Mouse (Mus musculus) midbrain, embryonic 12.5 days (tissue): Measurements from ENCODE around the gene Rpusd3. TPM values are rescaled to one million over a fixed set of nuclear protein-coding genes. Genes with fewer than 3 reads are reported as not detected.

ENCODE experiments used
- ATAC-seq: fragments of 200-750 bp; cut with Nextera tagmentation; 2 replicates; pipeline ENCODE4 v1.8.0; 2017; ENCODE audit warnings: low read depth, moderate TSS enrichment, moderate library complexity; ENCODE audit not compliant: low FRiP score
- H3K27ac ChIP-seq: fragments of 300-500 bp; sonication (generic); replicated peaks from 2 replicates; pipeline ENCODE4 v1.5.1; 2016; ENCODE audit warnings: mild to moderate bottlenecking
- H3K27me3 ChIP-seq: fragments of 300-500 bp; sonication (generic); 2 replicates; pipeline ENCODE4 v1.6.1; 2016; ENCODE audit warnings: mild to moderate bottlenecking
- H3K36me3 ChIP-seq: fragments of 300-500 bp; sonication (generic); 2 replicates; pipeline ENCODE4 v1.6.1; 2016
- H3K4me1 ChIP-seq: fragments of 300-500 bp; sonication (generic); 2 replicates; pipeline ENCODE4 v1.6.1; 2016
- H3K4me2 ChIP-seq: fragments of 300-500 bp; sonication (generic); replicated peaks from 2 replicates; pipeline ENCODE4 v1.6.1; 2016; ENCODE audit warnings: mild to moderate bottlenecking, moderate library complexity
- H3K4me3 ChIP-seq: fragments of 300-500 bp; sonication (generic); 2 replicates; pipeline ENCODE4 v1.5.1; 2016; ENCODE audit warnings: mild to moderate bottlenecking
- H3K9ac ChIP-seq: fragments of 300-500 bp; sonication (generic); replicated peaks from 2 replicates; pipeline ENCODE4 v1.6.1; 2016; ENCODE audit warnings: mild to moderate bottlenecking, moderate library complexity
- H3K9me3 ChIP-seq: fragments of 300-500 bp; sonication (generic); 2 replicates; pipeline ENCODE4 v1.6.1; 2016; ENCODE audit warnings: mild to moderate bottlenecking
- WGBS: fragments of 180-500 bp; shearing (Covaris S2); methylation state at CpG from one replicate; pipeline ENCODE4 v1.1.7; 2016; 5-methylcytosine and 5-hydroxymethylcytosine counted together
- polyA plus RNA-seq: library from polyadenylated mRNA; unstranded; fragments of >200 nt; fragmentation: Nextera tagmentation; extraction: Ambion mirVana; gene quantifications from 2 replicates; pipeline ENCODE4 v1.2.1, GENCODE M21; 2016

Gene Rpusd3
- polyA plus RNA-seq, 1 experiment from 2014 or later: 26.7 TPM

GRCm38 (mm10) chr6:113427397-113427796, 8.3 kb upstream of the Rpusd3 start:
- Histone ChIP-seq H3K9ac (no peak overlapping the region), H3K36me3 (no peaks in the 10 kb centered on the region), H3K4me3 (no peak overlapping the region), H3K4me1 (no peaks in the 10 kb centered on the region), H3K4me2 (no peak overlapping the region), H3K27ac (no peak overlapping the region), H3K27me3 (no peaks in the 10 kb centered on the region), H3K9me3 (peaks cover 4% of the 10 kb centered on the region; the same call in 1 of the 2 replicates)
- no peak for ATAC-seq
- whole genome bisulfite sequencing: 65% methylated on average over 3 of the region's 3 CpGs

GRCm38 (mm10) chr6:113426696-113427095, 7.6 kb upstream of the Rpusd3 start:
- H3K9ac ChIP-seq: no peak overlapping the region
- no peaks in the 10 kb centered on the region for H3K36me3 ChIP-seq
- peaks cover 4% of the 10 kb centered on the region; the same call in 1 of the 2 replicates for H3K9me3 ChIP-seq
- no peak overlapping the region for H3K27ac ChIP-seq
- no peaks in the 10 kb centered on the region for H3K27me3 ChIP-seq
- no peak overlapping the region for H3K4me3 ChIP-seq
- no peak for ATAC-seq
- 95% methylated on average over 4 of the region's 4 CpGs for WGBS
- no peak overlapping the region for H3K4me2 ChIP-seq
- no peaks in the 10 kb centered on the region for H3K4me1 ChIP-seq

- Histone ChIP-seq H3K4me3 (no peak overlapping the region), H3K4me2 (no peak overlapping the region), H3K36me3 (no peaks in the 10 kb centered on the region), H3K27me3 (no peaks in the 10 kb centered on the region), H3K9me3 (peaks cover 4% of the 10 kb centered on the region; the same call in 1 of the 2 replicates), H3K27ac (no peak overlapping the region), H3K9ac (no peak overlapping the region), H3K4me1 (peaks cover 4% of the 10 kb centered on the region; the same call in 1 of the 2 replicates)
- no peak for ATAC-seq
- 88% methylated on average over 7 of the region's 7 CpGs for WGBS
These were observed 5.0 kb upstream of the Rpusd3 start for GRCm38 (mm10) chr6:113424187-113424586.

GRCm38 (mm10) chr6:113423000-113423399, 3.9 kb upstream of the Rpusd3 start:
- no peaks in the 10 kb centered on the region for H3K36me3 ChIP-seq
- no peaks in the 10 kb centered on the region for H3K27me3 ChIP-seq
- no peak for ATAC-seq
- no peak overlapping the region for H3K9ac ChIP-seq
- H3K9me3 ChIP-seq: peaks cover 4% of the 10 kb centered on the region; the same call in 1 of the 2 replicates
- peaks cover 11% of the 10 kb centered on the region for H3K4me1 ChIP-seq
- WGBS: 81% methylated on average over 4 of the region's 4 CpGs
- H3K4me3 ChIP-seq: no peak overlapping the region
- H3K4me2 ChIP-seq: no peak overlapping the region
- no peak overlapping the region for H3K27ac ChIP-seq

GRCm38 (mm10) chr6:113418441-113419198, 520 bp downstream of the Rpusd3 start:
- no peaks in the 10 kb centered on the region for H3K9me3 ChIP-seq
- H3K4me1 ChIP-seq: peaks cover 18% of the 10 kb centered on the region
- H3K9ac ChIP-seq: peak overlapping the region; percentile 73
- H3K4me3 ChIP-seq: peak overlapping the region; percentile 60
- no peaks in the 10 kb centered on the region for H3K27me3 ChIP-seq
- WGBS: 18% methylated on average over 16 of the region's 16 CpGs
- H3K27ac ChIP-seq: peak overlapping the region; percentile 22; the same call in 1 of the 2 replicates
- peak overlapping the region; percentile 88 for H3K4me2 ChIP-seq
- peaks cover 25% of the 10 kb centered on the region for H3K36me3 ChIP-seq
- ATAC-seq: peak; percentile 68; the same call in 1 of the 2 replicates

- Histone ChIP-seq H3K9ac (no peak overlapping the region), H3K4me1 (peaks cover 18% of the 10 kb centered on the region), H3K36me3 (peaks cover 27% of the 10 kb centered on the region), H3K27ac (no peak overlapping the region), H3K4me3 (no peak overlapping the region), H3K9me3 (no peaks in the 10 kb centered on the region), H3K4me2 (no peak overlapping the region), H3K27me3 (no peaks in the 10 kb centered on the region)
- 93% methylated on average over 5 of the region's 5 CpGs for WGBS
- ATAC-seq: no peak
These were observed 2.7 kb downstream of the Rpusd3 start for GRCm38 (mm10) chr6:113416416-113416815.

- no peak overlapping the region for H3K27ac ChIP-seq
- no peak overlapping the region for H3K9ac ChIP-seq
- no peak overlapping the region for H3K4me2 ChIP-seq
- H3K36me3 ChIP-seq: peaks cover 8% of the 10 kb centered on the region; the same call in 1 of the 2 replicates
- 75% methylated on average over 1 of the region's 1 CpGs for WGBS
- no peak overlapping the region for H3K4me3 ChIP-seq
- no peaks in the 10 kb centered on the region for H3K4me1 ChIP-seq
- no peak for ATAC-seq
- H3K9me3 ChIP-seq: no peaks in the 10 kb centered on the region
- H3K27me3 ChIP-seq: no peaks in the 10 kb centered on the region
These were observed 9.1 kb downstream of the Rpusd3 start for GRCm38 (mm10) chr6:113410001-113410400.

GRCm38 (mm10) chr6:113406683-113407082, 12.5 kb downstream of the Rpusd3 start:
- Histone ChIP-seq H3K9ac (no peak overlapping the region), H3K36me3 (no peaks in the 10 kb centered on the region), H3K27me3 (no peaks in the 10 kb centered on the region), H3K4me3 (no peak overlapping the region), H3K9me3 (no peaks in the 10 kb centered on the region), H3K4me2 (no peak overlapping the region), H3K27ac (no peak overlapping the region), H3K4me1 (no peaks in the 10 kb centered on the region)
- no peak for ATAC-seq
- 73% methylated on average over 9 of the region's 9 CpGs for WGBS

- Histone ChIP-seq H3K4me2 (no peak overlapping the region), H3K9me3 (no peaks in the 10 kb centered on the region), H3K27me3 (no peaks in the 10 kb centered on the region), H3K4me3 (no peak overlapping the region), H3K27ac (no peak overlapping the region), H3K4me1 (no peaks in the 10 kb centered on the region), H3K36me3 (0 out of 2 replicates have a peak, but pooled peaks cover 6% of the 10 kb centered on the region), H3K9ac (no peak overlapping the region)
- no peak for ATAC-seq
- WGBS: 90% methylated on average over 6 of the region's 6 CpGs
These were observed 13.7 kb downstream of the Rpusd3 start for GRCm38 (mm10) chr6:113405483-113405882.

GRCm38 (mm10) chr6:113404649-113405448, 14.3 kb downstream of the Rpusd3 start:
- no peak for ATAC-seq
- no peak overlapping the region for H3K4me2 ChIP-seq
- H3K27me3 ChIP-seq: no peaks in the 10 kb centered on the region
- H3K9me3 ChIP-seq: no peaks in the 10 kb centered on the region
- no peak overlapping the region for H3K9ac ChIP-seq
- no peak overlapping the region for H3K4me3 ChIP-seq
- no peaks in the 10 kb centered on the region for H3K4me1 ChIP-seq
- H3K27ac ChIP-seq: no peak overlapping the region
- H3K36me3 ChIP-seq: 0 out of 2 replicates have a peak, but pooled peaks cover 6% of the 10 kb centered on the region
- 80% methylated on average over 12 of the region's 12 CpGs for WGBS

GRCm38 (mm10) chr6:113402094-113402493, 17.0 kb downstream of the Rpusd3 start:
- no peak for ATAC-seq
- H3K27ac ChIP-seq: no peak overlapping the region
- WGBS: 92% methylated on average over 13 of the region's 13 CpGs
- H3K4me1 ChIP-seq: no peaks in the 10 kb centered on the region
- no peak overlapping the region for H3K4me2 ChIP-seq
- H3K36me3 ChIP-seq: peaks cover 6% of the 10 kb centered on the region; the same call in 1 of the 2 replicates
- no peaks in the 10 kb centered on the region for H3K27me3 ChIP-seq
- no peak overlapping the region for H3K9ac ChIP-seq
- H3K4me3 ChIP-seq: no peak overlapping the region
- no peaks in the 10 kb centered on the region for H3K9me3 ChIP-seq
